Mouse (Mus musculus): ENCODE data around the gene Fev.

DNA sequence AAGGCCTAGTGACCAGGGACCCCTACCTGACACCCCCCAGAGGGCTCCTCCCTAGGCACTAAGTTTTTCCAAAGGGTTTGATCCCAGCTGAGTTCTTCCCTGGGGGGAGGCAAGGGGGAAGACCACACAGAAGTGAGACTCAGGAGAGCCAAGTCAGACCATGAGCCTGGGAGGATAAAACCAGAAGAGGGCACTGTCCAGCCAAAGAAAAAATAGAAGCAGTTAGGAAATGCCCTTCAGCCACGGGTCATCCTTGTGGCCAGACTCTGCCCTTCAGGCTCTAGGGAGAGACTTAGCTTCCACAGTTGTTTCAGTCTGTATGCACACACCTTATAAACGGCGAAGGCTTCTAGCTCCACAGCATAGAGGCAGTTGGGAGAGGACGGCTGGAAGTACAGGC is 39.2 kb upstream of the Fev start:
- TF ChIP-seq CTCF (IDR thresholded peaks at IDR 0.05; ENCODE audit: low read depth, low read length) (no peak), POLR2A (IDR thresholded peaks at IDR 0.05; ENCODE audit: borderline replicate concordance, low read depth, low read length) (no peak)
